Mouse (Mus musculus) kidney, adult 2 months (tissue): ENCODE data around the gene Nol4l.

ENCODE experiments used
- CTCF ChIP-seq: fragments of 200-500 bp; conservative IDR thresholded peaks from 2 replicates; pipeline ENCODE4 v1.5.1; 2011; ENCODE audit warnings: low read depth, mild to moderate bottlenecking, control low read depth, low read length, moderate library complexity, mixed read lengths; ENCODE audit not compliant: insufficient read depth, insufficient read length
- POLR2A ChIP-seq: fragments of 200-500 bp; IDR thresholded peaks from one replicate; pipeline ENCODE4 v1.6.1; 2011; ENCODE audit warnings: low read depth, low read length, control low read depth

GRCm38 (mm10) chr2:153425124-153425844 is 104.5 kb downstream of the Nol4l start:
- no peak for TF ChIP-seq CTCF
- no peak for TF ChIP-seq POLR2A
